Mouse (Mus musculus) forebrain, postnatal 0 days (tissue): ENCODE data around the gene Fgd6. TPM values are rescaled to one million over a fixed set of nuclear protein-coding genes. Genes with fewer than 3 reads are reported as not detected.
A peak's percentile ranks its signal among the peaks of the same experiment; 100 is the strongest.

Experiments used
- ATAC-seq: fragments of 200-750 bp; cut with Nextera tagmentation; 2 replicates; pipeline ENCODE4 v1.8.0; 2017; ENCODE audit warnings: mild to moderate bottlenecking, moderate library complexity
- DNase-seq: peaks from one replicate; pipeline ENCODE4 v3.0.0-alpha.2; 2015
- H3K27ac ChIP-seq: fragments of 300-500 bp; sonication (generic); 2 replicates; pipeline ENCODE4 v1.5.1; 2014; ENCODE audit warnings: low read depth, mild to moderate bottlenecking, antibody characterized with exemption, low read length, moderate library complexity, mixed read lengths
- H3K27me3 ChIP-seq: fragments of 300-500 bp; sonication (generic); 2 replicates; pipeline ENCODE4 v1.6.1; 2014; ENCODE audit warnings: mild to moderate bottlenecking, low read length, mixed read lengths; ENCODE audit not compliant: insufficient read depth
- H3K36me3 ChIP-seq: fragments of 300-500 bp; sonication (generic); 2 replicates; pipeline ENCODE4 v1.6.1; 2014; ENCODE audit warnings: mild to moderate bottlenecking, moderate library complexity; ENCODE audit not compliant: insufficient read depth
- H3K4me1 ChIP-seq: fragments of 300-500 bp; sonication (generic); 2 replicates; pipeline ENCODE4 v1.6.1; 2014; ENCODE audit warnings: antibody characterized with exemption; ENCODE audit not compliant: insufficient read depth
- H3K4me2 ChIP-seq: fragments of 300-500 bp; sonication (generic); 2 replicates; pipeline ENCODE4 v1.6.1; 2014; ENCODE audit warnings: low read depth, mild to moderate bottlenecking, moderate library complexity
- H3K4me3 ChIP-seq: fragments of 300-500 bp; sonication (generic); 2 replicates; pipeline ENCODE4 v1.5.1; 2014; ENCODE audit warnings: low read depth, low read length, mixed read lengths
- H3K9ac ChIP-seq: fragments of 300-500 bp; sonication (generic); 2 replicates; pipeline ENCODE4 v1.6.1; 2014; ENCODE audit warnings: mild to moderate bottlenecking
- H3K9me3 ChIP-seq: fragments of 300-500 bp; sonication (generic); 2 replicates; pipeline ENCODE4 v1.6.1; 2016; ENCODE audit warnings: low read length
- CTCF ChIP-seq: sonication (generic); IDR thresholded peaks from 2 replicates; pipeline ENCODE4 v1.5.1; 2016; ENCODE audit warnings: antibody characterized with exemption, control low read depth, low read depth
- WGBS: fragments of 180-500 bp; shearing (Covaris S2); extraction: QIAGEN DNeasy Blood & Tissue Kit; methylation state at CpG from one replicate; pipeline ENCODE4 v1.1.7; 2014; 5-methylcytosine and 5-hydroxymethylcytosine counted together
- polyA plus RNA-seq: library from polyadenylated mRNA; unstranded; fragments of >200 nt; fragmentation: Nextera tagmentation; extraction: Ambion mirVana; gene quantifications from 2 replicates; pipeline ENCODE4 v1.2.1, GENCODE M21; 2015
- total RNA-seq: library from RNA; depleted of rRNA; stranded (reverse); fragments of >200 nt; gene quantifications from 2 replicates; pipeline ENCODE4 v1.2.3, GENCODE M21; 2014; rRNA removed

The Fgd6 gene
- total RNA-seq, result 2.2 and 3.6 TPM in 2 replicates
- 0.63 and 1.5 TPM in 2 replicates for polyA plus RNA-seq

DNA sequence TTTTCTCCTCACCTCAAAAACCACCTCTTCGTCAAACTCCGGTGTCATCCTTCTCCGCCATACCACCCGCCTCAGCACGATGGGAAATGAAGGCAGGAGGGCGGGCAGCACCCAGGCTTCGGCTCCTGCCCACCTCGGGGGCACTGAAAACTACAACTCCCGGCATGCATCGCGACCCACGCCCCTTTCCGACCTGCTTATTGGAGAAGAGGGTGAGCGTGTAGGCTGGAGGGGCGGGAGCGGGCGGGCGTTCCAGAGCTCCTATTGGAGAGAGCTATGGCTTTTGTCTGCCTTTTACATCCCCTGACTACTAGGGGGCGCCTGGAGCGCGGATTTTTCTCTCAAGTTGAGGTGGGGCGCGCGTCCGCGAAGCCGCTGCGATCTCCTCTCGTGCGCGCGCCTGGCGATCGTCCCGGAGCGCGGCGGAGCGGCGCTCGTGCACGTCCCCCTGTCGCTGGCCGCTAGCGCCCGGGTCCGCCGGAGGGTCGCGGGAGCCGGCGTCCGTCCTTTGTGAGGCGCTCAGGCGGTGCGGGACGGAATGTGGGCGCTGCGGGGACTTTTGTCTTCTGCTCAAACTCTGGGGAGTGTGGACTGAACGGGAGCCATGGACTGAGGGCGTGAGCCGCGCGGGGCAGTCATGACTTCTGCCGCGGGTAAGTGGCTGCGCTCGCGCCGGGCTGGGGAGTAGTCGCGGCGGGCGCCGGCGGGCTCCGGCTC, at the start of gene Fgd6, which contains the start of gene Vezt:
Fgd6 (plus strand) TSS at position 344 of the 717 bp plus-strand sequence.
Vezt (minus strand) TSS at position 160 of the 717 bp plus-strand sequence.
- DNase-seq, result peak; percentile 100
- H3K27ac ChIP-seq, result peak within 1 kb of the TSS; percentile 80
- peak within 1 kb of the TSS; percentile 70 for H3K4me3 ChIP-seq
- H3K4me2 ChIP-seq, result peak within 1 kb of the TSS; percentile 95
- no peaks in the 10 kb centered on the region; the same call in 1 of the 2 replicates for H3K36me3 ChIP-seq
- TF ChIP-seq CTCF, result peak; percentile 79
- peak; percentile 99 for ATAC-seq
- H3K4me1 ChIP-seq, result peaks cover 18% of the 10 kb centered on the region
- no peaks in the 10 kb centered on the region for H3K27me3 ChIP-seq
- peak within 1 kb of the TSS; percentile 89 for H3K9ac ChIP-seq
- H3K9me3 ChIP-seq, result no peaks in the 10 kb centered on the region
- WGBS, result 1% methylated on average over 77 of the region's 77 CpGs

DNA sequence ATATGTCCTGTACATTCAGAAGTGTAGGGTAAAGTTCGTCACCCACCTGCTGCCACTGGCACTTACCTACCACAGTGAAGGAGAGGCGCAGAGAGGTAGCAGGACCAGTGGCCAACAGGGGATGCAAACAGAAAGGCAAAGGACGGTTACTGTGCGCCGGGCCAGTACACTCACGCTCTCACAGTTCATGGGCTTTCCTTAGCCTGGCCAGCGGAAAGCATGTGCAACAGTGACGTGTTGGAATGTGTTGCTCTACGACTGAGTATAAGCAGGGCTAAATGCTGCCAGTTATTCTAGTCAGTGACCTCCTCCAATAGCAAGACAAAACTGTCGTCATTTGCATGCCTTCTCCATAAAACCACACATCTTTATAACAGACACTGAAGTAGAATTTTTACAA, 41.7 kb upstream of the Fgd6 start:
- no peak for DNase-seq
- no peak for TF ChIP-seq CTCF
- Histone ChIP-seq H3K9ac (no peak overlapping the region), H3K9me3 (no peaks in the 10 kb centered on the region), H3K4me1 (no peaks in the 10 kb centered on the region), H3K36me3 (peaks cover 79% of the 10 kb centered on the region), H3K27ac (no peak overlapping the region), H3K4me3 (no peak overlapping the region), H3K27me3 (no peaks in the 10 kb centered on the region), H3K4me2 (no peak overlapping the region)
- WGBS, result 95% methylated on average over 10 of the region's 10 CpGs
- no peak for ATAC-seq

- 100% methylated on average over 1 of the region's 1 CpGs for WGBS
Measured at GRCm38 (mm10) chr10:93995100-93995499, 40.7 kb upstream of the Fgd6 start.

GRCm38 (mm10) chr10:93999357-93999756, 36.4 kb upstream of the Fgd6 start:
- H3K4me1 ChIP-seq, result no peaks in the 10 kb centered on the region
- H3K4me3 ChIP-seq, result no peak overlapping the region
- TF ChIP-seq CTCF, result no peak
- H3K9ac ChIP-seq, result no peak overlapping the region
- H3K27me3 ChIP-seq, result no peaks in the 10 kb centered on the region
- H3K36me3 ChIP-seq, result peaks cover 82% of the 10 kb centered on the region
- H3K4me2 ChIP-seq, result no peak overlapping the region
- no peak overlapping the region for H3K27ac ChIP-seq
- DNase-seq (no peak), ATAC-seq (no peak)
- WGBS, result 96% methylated on average over 1 of the region's 1 CpGs
- no peaks in the 10 kb centered on the region for H3K9me3 ChIP-seq

More at GRCm38 (mm10) chr10:93995100-93995499, 40.7 kb upstream of the Fgd6 start:
- no peaks in the 10 kb centered on the region for H3K9me3 ChIP-seq
- peaks cover 83% of the 10 kb centered on the region for H3K36me3 ChIP-seq
- no peak for TF ChIP-seq CTCF
- ATAC-seq (no peak), DNase-seq (no peak)
- no peak overlapping the region for H3K4me2 ChIP-seq
- no peak overlapping the region for H3K27ac ChIP-seq
- H3K4me3 ChIP-seq, result no peak overlapping the region
- no peaks in the 10 kb centered on the region for H3K4me1 ChIP-seq
- no peak overlapping the region for H3K9ac ChIP-seq
- H3K27me3 ChIP-seq, result no peaks in the 10 kb centered on the region

DNA sequence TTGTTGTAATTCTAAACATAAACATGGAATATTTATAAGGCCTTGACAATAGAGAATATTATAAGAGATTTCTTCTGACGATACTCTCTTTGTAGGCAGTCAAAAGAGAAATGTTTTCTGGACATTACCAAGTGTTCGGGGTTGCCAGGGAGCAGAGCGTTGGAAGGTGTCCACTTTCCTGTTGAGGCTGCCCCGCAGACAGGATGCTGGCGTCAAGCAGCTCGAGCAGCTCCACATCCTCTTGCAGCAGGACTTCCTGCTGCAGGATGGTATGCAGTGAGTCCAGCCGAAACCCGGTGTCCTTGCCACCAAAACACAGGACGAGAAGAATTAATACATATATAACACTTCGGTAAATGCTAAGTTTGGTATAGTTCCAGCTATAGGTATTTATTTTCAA, 35.6 kb upstream of the Fgd6 start:
- TF ChIP-seq CTCF, result no peak
- Histone ChIP-seq H3K27me3 (no peaks in the 10 kb centered on the region), H3K4me2 (no peak overlapping the region), H3K9ac (no peak overlapping the region), H3K4me1 (no peaks in the 10 kb centered on the region), H3K27ac (no peak overlapping the region), H3K9me3 (no peaks in the 10 kb centered on the region), H3K4me3 (no peak overlapping the region), H3K36me3 (peaks cover 78% of the 10 kb centered on the region)
- no peak for DNase-seq
- ATAC-seq, result no peak
- 92% methylated on average over 10 of the region's 10 CpGs for WGBS

DNA sequence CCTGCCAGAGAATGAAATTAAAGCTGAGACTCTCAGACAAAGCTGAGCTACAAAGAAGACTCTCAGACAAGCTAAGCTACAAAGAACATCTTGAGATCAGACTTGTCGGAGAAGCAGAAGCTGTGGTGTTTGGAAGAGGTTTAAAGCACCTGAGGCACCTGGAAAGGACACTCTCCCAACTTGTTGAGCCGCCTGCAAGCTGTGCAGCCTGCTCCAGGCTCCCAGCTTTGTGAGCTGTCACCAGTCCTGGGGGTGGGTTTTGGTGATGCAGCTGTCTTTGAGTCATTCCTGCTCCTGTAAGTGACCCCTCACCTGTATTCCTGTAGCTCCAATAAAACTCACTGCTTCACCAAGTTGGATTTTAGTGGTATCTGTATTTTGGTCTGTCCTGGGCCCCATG, 27.4 kb upstream of the Fgd6 start:
- peaks cover 23% of the 10 kb centered on the region for H3K36me3 ChIP-seq
- H3K4me3 ChIP-seq, result no peak overlapping the region
- no peak overlapping the region for H3K9ac ChIP-seq
- 84% methylated on average over 2 of the region's 2 CpGs for WGBS
- no peak for DNase-seq
- no peaks in the 10 kb centered on the region for H3K4me1 ChIP-seq
- H3K4me2 ChIP-seq, result no peak overlapping the region
- H3K9me3 ChIP-seq, result no peaks in the 10 kb centered on the region
- H3K27me3 ChIP-seq, result no peaks in the 10 kb centered on the region
- TF ChIP-seq CTCF, result no peak
- H3K27ac ChIP-seq, result no peak overlapping the region
- no peak for ATAC-seq

GRCm38 (mm10) chr10:94009991-94010679, 25.7 kb upstream of the Fgd6 start:
- DNase-seq, result no peak
- Histone ChIP-seq H3K27me3 (no peaks in the 10 kb centered on the region), H3K36me3 (peaks cover 14% of the 10 kb centered on the region), H3K27ac (no peak overlapping the region), H3K9me3 (no peaks in the 10 kb centered on the region), H3K4me3 (no peak overlapping the region), H3K4me2 (no peak overlapping the region), H3K9ac (no peak overlapping the region), H3K4me1 (no peaks in the 10 kb centered on the region)
- TF ChIP-seq CTCF, result no peak
- ATAC-seq, result no peak
- 75% methylated on average over 3 of the region's 3 CpGs for WGBS
